17 mouse cellular contexts compared by ENCODE assay signal in genomic region chr15:88919328-88919727, GRCm38 (mm10). TPM values are rescaled to one million over a fixed set of nuclear protein-coding genes. Genes with fewer than 3 reads are reported as not detected.
DNase-seq lines count a peak whose midpoint lies in the region; ATAC-seq lines count a peak whose summit lies in the region.
"Had no signal": no experiment of that assay in that cellular context is flagged by ENCODE, and none has a peak within 500 bp of the region (broad histone marks: within the 10 kb centered on the region; RNA-seq: fewer than 3 reads in every experiment).

No protein-coding gene starts in this region.

- H3K36me3 ChIP-seq in kidney, embryonic 15.5 days: no peaks in the 10 kb centered on the region
- H3K36me3 ChIP-seq: hindbrain, embryonic 15.5 days; midbrain, embryonic 15.5 days had no signal

- H3K9me3 ChIP-seq in kidney, embryonic 15.5 days (replicated peaks): no peaks in the 10 kb centered on the region
- H3K9me3 ChIP-seq: hindbrain, embryonic 15.5 days; midbrain, embryonic 15.5 days had no signal

- no peak overlapping the region for H3K4me2 ChIP-seq in kidney, embryonic 15.5 days
- H3K4me2 ChIP-seq: hindbrain, embryonic 15.5 days; lung, embryonic 14.5 days; midbrain, embryonic 15.5 days had no signal

- no peaks in the 10 kb centered on the region for H3K27me3 ChIP-seq in kidney, embryonic 15.5 days
- H3K27me3 ChIP-seq: hindbrain, embryonic 15.5 days; midbrain, embryonic 15.5 days had no signal

- peak; percentile 92 for DNase-seq in kidney, adult 11 months
- DNase-seq in adrenal gland, adult 8-10 months: peak; percentile 95
- peak; percentile 85 for DNase-seq in kidney, postnatal 14 days
- DNase-seq in lung, postnatal 25 days (ENCODE audit: low spot score): peak; percentile 24
- DNase-seq in frontal cortex, postnatal 36 days (ENCODE audit: low spot score in 2 of 2): no peak
- DNase-seq in right cerebral cortex, postnatal 25 days: no peak
- DNase-seq in embryo, embryonic 11 days: no peak
- DNase-seq: gastrocnemius, postnatal 10 days; lung, embryonic 14.5 days had no signal

- 0 out of 2 replicates have a peak, but pooled peaks cover 4% of the 10 kb centered on the region for H3K4me1 ChIP-seq in kidney, embryonic 15.5 days

- no peak overlapping the region for H3K9ac ChIP-seq in kidney, embryonic 15.5 days
- H3K9ac ChIP-seq: hindbrain, embryonic 15.5 days; lung, embryonic 14.5 days; midbrain, embryonic 15.5 days had no signal

- H3K4me3 ChIP-seq in kidney, embryonic 15.5 days (replicated peaks): no peak overlapping the region
- H3K4me3 ChIP-seq: hindbrain, embryonic 15.5 days; midbrain, embryonic 15.5 days had no signal

- no peak overlapping the region for H3K27ac ChIP-seq in kidney, embryonic 15.5 days
- H3K27ac ChIP-seq: hindbrain, embryonic 15.5 days; midbrain, embryonic 15.5 days had no signal

- ATAC-seq in kidney, embryonic 15.5 days (replicated peaks; ENCODE audit: low FRiP score): no peak
- ATAC-seq: midbrain, embryonic 15.5 days; Patski had no signal

- 58% methylated on average over 12 of the region's 12 CpGs for WGBS in kidney, embryonic 15.5 days

RNA-seq across cellular contexts. Expression of gene Ttll8, which starts 34.9 kb away (rescaled TPM):
- not detected in 2 replicates for polyA plus RNA-seq in kidney, embryonic 15.5 days (2015; fragmentation: Nextera tagmentation; extraction: Ambion mirVana)
- not detected for total RNA-seq in adrenal gland, adult 8-10 months (2022)
- total RNA-seq: common myeloid progenitor, adult 5-6 weeks; gastrocnemius, postnatal 10 days; neutrophil, adult 5-6 weeks had no signal
- polyA plus RNA-seq: heart, embryonic 14.5 days; lung, embryonic 14.5 days; small intestine, adult 2 months had no signal

RNA-seq across cellular contexts. Expression of gene Pim3, which starts 57.3 kb away (rescaled TPM):
- 50.4 and 54.6 TPM in 2 replicates for polyA plus RNA-seq in kidney, embryonic 15.5 days (2015; fragmentation: Nextera tagmentation; extraction: Ambion mirVana)
- total RNA-seq in adrenal gland, adult 8-10 months (2022): 100 to 1,000 TPM in 1 of 4 experiments, 10 to 100 TPM in 3; 62.7 to 164 (median 75.8) TPM

RNA-seq across cellular contexts. Expression of gene Mlc1, which starts 59.5 kb away (rescaled TPM):
- not detected in 2 replicates for polyA plus RNA-seq in kidney, embryonic 15.5 days (2015; fragmentation: Nextera tagmentation; extraction: Ambion mirVana)
- under 1 TPM in 2 of 4 experiments, not detected in 2; 0.16 to 0.17 TPM for total RNA-seq in adrenal gland, adult 8-10 months (2022)
- total RNA-seq: common myeloid progenitor, adult 5-6 weeks; neutrophil, adult 5-6 weeks had no signal
- polyA plus RNA-seq: heart, embryonic 14.5 days; lung, embryonic 14.5 days had no signal

Comparison
In these comparisons a context has a peak if more than half of its experiments do, and no peak if none do; other contexts are left out.
1. DNase-seq: peak in kidney, adult 11 months (single experiment), adrenal gland, adult 8-10 months (single experiment), kidney, postnatal 14 days (single experiment) and lung, postnatal 25 days (single experiment); none in frontal cortex, postnatal 36 days (0 of 2), right cerebral cortex, postnatal 25 days (single experiment) and embryo, embryonic 11 days (single experiment).